Mouse (Mus musculus) liver, postnatal 0 days (tissue): ENCODE data around the gene Hace1.

Experiments used
- CTCF ChIP-seq: sonication (generic); IDR thresholded peaks from 2 replicates; pipeline ENCODE4 v1.5.1; 2016; ENCODE audit warnings: antibody characterized with exemption, low read depth
- EP300 ChIP-seq: IDR thresholded peaks from 2 replicates; pipeline ENCODE4 v1.6.1; 2016; ENCODE audit warnings: antibody characterized with exemption, low read depth, mild to moderate bottlenecking

GRCm38 (mm10) chr10:45583829-45584228 is 6.2 kb downstream of the Hace1 start:
- no peak for TF ChIP-seq CTCF
- TF ChIP-seq EP300 = no peak
